Mouse (Mus musculus) embryo, embryonic 11 days (tissue): ENCODE results near the gene Phlda3.

Experiments
- DNase-seq: peaks from one replicate; pipeline ENCODE4 v3.0.0-alpha.2; 2015

The Phlda3 gene

DNA sequence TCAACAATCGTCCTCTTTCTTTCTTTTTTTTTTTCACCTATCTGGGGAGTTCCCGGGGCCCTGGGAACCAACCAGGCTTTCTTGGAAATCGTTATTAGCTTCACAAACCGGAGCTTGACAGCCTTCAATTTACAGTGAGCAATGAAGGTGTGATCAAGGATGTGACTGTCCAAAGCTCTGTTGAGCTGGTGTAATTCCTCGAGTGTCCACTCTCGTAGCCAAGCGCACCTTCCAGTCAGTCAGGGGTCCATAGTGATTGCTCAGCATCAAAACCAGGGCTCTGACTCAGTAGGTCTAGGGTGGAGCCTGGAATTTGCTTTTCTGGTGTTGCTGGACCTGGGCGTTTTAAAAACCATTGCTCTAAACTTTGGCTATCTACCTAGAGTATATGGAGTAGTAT, 5.7 kb upstream of the Phlda3 start:
- DNase-seq = peak; percentile 18

DNA sequence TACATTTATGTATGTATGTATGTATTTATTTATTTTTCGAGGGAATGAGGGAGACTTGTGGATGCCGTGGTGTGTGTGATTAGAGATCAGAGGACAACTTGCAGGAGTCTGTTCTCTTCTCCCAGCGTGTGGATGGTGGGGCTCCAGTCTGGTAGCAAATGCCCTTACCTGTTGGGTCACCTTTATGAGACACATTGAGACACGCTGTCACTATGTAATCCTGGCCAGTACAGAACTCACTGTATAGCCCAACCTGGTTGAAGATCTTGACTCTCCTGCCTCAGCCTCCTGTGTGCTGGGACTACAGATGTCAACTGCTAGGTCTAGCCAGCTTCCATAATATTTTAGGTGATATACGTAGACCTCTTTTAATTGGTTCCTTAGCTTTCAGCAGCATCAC, 4.2 kb upstream of the Phlda3 start:
- no peak for DNase-seq

DNA sequence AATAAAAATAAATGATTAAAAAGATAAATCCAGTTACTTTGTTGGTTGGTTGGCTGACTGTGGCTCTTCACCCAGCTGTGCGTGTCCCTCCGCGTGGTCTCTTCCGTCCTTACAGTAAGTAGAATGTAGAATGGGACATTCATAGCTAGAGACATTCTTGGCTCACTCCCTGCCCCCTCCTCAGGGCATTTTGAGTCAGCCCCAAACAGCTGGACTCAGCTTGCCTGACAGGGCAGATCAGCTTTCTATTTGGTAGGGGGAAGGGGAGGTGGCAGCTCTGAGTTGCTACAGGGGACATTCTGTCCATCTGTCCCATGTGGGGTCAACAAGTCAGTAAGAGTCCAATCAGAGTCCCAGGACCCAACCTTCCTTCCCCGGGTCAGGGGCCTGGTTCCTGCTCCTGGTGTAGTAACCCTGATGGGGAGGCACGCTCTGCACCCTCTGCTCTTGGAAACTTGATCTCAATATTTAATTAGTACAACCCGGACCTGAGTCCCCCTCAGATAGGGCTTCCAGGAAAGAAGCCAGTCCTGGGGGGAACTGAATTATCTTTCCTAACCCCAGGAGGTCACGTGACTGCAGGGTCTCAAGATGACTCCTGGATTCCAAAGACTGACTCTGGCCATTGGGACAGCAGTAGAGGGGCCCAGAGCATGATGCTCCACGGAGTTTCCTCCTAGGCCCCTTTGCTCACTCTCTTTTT, 2.3 kb upstream of the Phlda3 start:
- DNase-seq = peak; percentile 34

DNA sequence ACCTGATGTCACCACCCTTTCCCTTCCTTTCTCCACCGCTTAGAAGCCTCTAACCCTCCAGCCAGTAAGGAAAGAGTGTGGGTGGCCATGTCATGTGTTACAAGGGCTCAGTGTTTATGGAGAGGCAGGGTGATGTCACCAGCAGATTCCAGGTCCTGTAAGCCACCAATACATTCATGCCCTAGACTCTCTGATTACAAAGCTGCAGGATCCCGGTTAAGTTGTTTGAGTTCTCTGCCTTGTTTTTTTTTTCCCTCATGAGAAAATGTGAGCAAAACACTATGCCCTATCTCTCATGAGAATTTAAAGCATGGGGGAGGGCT, 1.8 kb upstream of the Phlda3 start:
- DNase-seq = no peak

DNA sequence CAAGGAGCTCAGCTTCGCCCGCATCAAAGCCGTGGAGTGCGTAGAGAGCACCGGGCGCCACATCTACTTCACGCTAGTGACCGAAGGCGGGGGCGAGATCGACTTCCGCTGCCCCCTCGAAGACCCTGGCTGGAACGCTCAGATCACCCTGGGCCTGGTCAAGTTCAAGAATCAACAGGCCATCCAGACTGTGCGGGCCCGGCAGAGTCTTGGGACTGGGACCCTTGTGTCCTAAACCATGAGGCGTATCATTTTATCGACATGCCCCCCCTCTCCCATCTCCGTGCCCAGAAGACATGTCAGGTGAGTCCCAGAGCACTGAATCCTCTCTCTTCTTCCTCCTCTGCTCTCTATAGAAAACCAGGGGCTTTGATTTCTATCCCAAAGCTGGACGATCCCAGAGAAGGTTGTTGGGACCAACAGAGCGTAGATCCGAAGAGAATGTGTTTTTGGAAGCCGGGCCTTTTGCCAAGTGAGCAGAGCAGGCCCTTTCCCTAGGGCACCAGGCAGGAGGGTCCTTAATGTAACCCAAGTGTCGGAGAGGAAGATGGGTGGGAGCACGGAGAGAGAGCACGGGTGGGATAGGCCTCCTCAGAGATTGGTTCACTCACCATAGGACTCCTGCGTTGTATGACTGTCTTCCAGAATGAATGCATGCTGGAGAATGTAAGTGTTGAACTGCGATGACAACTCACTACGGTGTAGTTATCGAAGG, 830 bp downstream of the Phlda3 start:
- no peak for DNase-seq

DNA sequence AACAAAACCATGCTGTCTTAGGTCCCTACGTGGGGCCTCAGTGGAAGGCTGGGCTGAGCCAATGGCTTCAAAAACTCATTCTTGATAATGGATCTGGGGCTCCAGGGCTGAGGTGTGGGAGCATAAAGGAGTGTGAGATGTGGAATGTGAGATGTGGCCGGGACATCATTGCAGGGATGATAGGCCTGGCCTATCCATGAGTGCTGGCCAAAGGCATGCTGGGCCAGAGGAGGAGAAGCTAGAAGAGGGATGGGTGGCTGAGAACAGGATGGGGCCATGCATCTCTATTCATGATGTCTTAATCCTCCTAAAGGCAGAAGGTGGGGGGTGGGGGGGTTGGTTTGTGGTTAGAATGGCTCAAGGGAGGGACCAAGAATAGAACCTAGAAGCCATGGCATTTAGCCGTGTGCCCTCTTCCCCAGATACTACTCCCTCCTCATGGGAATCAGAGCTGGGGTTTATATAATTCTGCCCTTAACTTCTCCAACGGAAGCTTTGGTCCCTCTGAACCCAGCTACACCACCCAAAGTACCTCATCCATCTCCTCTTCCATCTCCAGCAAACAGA, 1.5 kb downstream of the Phlda3 start:
- no peak for DNase-seq

DNA sequence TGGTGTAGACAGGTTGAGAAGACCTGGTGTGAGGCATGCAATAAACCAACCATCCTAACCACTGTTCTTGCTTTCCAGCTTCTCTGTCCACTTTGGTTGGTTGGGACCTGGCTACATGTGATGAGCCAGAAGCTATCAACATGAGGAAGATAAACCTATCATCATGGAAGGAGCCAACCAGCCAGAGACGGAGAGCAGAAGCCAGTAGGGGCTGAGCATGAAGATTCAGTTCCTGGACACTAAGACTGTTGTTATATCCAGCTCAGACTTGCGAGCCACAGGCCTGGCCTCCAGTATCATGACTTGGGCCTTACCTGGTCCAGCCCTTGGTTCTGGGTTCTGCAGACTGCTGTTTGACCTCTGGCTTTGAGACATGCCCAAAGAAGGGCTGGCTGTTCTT, 2.5 kb downstream of the Phlda3 start:
- no peak for DNase-seq

DNA sequence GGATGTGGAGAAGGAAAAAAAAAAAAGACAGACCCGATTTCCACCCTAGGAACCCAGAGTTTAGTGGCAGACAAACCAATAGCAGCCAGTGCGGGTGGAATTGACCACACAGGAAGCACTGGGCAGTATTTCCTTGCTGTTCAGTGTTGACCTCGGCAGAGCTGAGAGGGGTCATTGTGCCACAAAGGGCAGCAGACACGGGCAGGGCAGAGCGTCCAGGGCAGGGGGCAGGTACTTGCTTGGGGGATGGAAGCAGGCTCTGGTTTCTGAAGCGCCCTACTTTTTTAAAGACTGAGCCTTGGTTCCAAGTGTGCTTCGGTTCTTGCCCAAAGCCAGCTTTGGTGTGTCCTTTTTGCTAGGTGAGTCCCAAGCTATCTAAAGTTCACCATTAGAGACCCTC, 4.3 kb downstream of the Phlda3 start:
- DNase-seq = no peak

DNA sequence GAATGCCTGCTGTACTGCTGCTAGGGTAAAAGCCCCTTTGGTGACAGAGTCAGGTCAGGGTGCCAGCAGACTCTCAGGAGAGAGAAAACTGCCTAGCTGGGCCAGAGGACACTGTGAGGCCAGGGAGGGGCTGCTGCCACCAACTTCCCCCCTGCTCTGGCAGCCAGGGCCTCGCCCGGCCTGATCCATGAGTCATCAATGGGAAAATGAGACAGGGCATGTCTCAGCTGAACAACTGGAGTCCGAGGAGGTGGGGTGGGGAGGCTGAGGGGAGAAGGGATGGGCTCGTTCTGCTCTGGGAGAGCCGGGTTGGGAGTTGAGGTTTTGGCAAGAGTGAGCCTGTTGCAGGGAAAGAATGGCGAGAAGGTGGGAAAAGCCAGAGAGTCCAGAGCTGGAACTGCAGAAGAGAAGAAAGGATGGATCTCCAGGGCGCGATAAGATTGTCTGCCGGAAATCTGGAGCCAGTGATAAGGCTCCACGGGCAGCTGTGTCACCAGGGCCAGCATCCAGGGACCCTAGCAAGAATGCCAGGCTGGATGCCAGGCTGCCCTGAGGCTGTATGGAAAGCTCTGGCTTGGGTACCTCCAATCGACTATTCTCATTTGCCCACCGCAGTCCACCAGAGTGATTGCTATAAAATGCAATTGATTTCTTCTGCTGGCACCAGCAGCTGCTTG, 5.1 kb downstream of the Phlda3 start:
- no peak for DNase-seq

DNA sequence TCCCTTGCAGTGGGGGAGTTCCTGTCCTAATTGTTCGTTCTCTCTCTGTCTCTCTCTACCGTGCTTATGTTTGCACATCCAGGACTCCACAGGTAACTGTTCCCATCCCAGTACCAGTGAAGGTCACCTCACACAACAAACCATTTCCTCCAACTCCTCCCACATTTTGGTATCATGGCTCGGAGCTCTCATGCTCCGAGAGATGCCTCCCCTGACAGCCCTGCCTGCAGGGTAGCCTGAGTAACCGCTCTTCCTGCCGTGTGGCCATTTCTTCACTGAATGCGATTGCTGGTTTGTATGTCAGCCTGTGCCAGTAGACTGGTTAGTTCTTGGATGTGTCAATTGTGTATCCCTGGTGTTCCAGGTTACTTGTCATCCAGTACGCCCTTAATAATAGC, 5.7 kb downstream of the Phlda3 start:
- DNase-seq = no peak

DNA sequence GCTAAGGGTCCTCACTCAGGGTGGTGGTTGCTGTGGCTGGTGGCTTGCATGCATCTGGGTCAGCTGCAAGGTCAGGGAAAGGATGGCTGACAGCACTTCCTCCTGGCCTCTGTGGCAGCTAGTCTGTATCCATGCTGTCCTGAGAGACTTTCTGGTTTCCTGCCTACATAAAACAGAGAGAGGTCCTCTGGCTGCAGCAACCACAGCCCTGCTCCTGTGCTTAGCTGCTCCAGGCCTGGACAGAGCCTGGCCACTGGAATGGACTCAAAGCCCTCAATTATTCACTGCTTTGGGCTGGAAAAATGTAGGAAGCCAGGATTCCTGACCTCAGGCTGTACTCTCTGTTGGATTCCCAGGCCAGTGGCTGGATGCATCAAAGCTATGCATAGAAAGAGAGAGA, 10.7 kb downstream of the Phlda3 start:
- DNase-seq = no peak

DNA sequence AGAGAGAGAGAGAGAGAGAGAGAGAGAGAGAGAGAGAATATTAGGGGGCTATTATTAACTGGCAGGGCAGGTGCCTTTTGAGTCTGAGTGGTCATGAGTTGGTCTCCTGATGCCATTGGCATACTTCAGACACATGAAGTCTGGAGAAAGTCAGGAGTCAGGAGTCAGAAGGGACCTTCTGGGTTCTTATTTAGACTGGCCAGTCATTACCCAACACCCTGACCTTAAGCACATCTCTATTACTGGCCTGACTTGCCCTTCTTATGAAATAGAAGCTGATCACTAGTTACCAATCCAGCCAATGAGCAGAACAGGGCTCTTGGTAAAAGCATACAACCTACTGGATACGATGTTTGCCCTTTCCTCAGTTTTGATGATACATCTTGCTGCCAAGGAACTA, 11.1 kb downstream of the Phlda3 start:
- no peak for DNase-seq

DNA sequence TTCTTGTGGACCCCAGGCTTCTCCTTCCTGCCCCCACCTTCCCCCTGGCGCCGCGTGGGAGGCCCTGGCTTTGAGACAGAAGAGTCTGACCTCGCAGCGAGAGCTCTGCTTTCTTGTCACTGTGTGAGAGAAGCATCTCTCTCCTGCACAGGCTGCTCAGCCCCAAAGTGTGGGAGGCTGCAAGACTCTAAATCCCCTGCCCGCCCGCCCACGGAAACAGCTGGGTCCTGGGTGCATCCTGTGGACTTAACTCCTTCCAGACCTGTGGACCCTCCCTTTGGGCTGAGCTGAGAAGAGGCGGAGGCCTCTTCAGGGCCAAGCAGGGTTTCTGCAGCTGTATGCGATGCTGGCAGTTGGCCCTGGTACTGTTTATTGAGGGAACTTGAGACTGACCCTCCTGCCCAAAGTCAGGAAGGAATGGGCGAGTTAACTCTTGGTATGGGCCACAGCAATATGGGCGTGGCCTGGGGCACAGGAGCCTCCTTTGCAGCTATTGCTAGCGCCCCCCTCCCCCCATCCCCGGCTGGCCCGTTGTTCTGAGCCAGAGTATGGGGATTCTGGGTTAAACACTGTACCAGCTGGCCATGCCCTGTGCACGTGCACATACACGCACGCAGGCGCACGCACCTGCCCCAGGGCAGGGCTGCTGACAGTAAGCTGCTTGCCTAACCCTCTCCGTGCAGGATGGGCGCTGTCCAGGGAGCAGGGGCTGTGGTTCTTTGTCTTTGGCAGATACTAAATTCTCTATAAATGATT, 13.0 kb downstream of the Phlda3 start, which contains the start of gene Tnni1:
TSS of gene Tnni1 (plus strand) at position 655 of the 756 bp plus-strand sequence.
- DNase-seq = peak; percentile 47

DNA sequence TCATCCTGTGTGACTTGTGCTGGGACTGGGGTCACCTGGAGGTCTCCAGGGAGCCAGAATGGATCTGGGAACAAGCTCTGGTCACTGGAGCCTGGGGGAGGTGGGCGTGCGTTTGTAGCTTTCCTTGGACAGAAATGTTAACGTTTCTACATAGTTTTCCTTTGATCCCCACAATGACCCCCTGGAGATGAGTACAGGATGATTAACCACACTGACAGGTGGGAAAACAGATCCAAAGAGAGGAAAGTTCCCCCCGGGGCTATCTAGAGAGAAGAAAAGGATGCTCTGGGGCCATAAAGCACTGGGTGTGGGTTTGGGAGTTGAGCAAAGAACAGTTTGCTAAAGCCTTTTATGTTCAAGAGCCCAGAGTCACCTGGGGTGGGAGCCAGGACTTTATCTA, 14.7 kb downstream of the Phlda3 start:
- no peak for DNase-seq

DNA sequence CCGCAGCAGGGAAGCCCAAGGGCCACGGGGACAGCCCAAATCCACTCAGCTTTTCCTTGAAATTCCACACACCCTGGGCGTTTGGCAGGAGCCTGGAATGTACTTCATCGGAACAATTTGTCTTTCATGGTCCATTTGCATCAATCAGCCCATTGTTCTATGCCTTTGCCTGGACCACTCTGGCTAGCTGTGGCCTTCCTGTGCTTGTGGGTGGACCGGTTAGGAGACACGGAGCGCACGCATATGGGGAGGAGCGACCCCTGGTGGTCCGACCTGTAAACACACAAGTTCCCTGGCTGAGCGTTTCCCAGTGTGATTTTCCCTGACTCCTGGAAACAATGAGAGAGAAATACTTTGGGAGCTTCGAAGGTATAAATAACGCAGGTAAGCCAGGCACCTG, 15.3 kb downstream of the Phlda3 start:
- peak; percentile 88 for DNase-seq

DNA sequence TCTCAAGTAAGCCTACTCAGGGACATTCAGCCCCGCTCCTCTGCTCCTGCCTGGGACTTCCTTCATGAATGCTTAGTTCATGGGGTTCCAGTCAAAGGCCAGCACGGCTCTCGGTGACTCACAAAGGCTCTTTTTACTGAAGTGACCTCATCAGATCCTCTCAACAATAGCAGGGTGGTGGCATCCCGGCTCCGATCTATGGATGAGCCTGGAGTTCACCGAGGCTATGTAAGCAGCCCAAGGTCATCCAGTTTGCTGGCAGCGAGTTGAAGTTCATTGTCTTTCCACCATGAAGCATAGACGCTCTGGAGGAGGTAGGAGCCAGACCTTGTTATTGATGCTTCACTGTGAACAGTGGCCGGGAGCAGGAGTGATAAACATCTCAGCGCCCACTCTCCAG, 16.9 kb downstream of the Phlda3 start:
- no peak for DNase-seq

DNA sequence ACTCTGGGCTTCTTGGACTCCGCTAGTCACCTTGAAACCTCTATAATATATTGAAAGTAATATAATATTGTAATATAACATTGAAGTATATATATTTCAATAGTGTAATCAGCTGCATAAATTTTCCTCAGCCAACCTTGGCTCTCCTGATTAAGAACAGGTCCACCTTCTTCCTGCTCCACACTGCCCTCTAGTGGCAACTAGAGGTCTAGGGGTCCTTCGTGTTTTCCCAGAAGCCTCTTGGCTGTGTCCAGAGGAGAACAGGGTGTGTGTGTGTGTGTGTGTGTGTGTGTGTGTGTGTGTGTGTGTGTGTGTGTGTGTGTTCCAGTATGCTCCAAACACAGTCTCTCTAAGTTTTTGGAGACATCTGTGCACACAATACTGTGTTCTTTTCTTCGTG, 21.9 kb downstream of the Phlda3 start:
- DNase-seq = peak; percentile 83

DNA sequence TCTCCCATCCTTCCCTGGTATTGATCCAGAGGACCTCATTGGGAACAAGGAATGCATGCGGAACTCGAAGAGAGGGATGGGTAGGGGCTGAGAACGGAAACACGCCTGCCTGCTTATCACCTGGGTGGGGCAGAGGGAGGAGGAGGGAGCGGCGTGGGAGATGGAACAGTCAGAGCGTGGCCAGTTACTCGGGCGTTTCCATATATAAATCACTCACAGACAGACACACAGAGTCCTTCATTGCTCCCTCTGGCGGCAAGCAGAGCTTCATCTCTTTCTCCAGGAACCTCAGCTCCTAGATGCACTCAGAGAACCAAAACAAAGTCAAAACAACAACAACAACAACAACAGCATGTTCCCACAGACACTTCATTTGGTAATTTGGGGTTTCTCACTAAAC, 22.8 kb downstream of the Phlda3 start:
- DNase-seq = no peak

DNA sequence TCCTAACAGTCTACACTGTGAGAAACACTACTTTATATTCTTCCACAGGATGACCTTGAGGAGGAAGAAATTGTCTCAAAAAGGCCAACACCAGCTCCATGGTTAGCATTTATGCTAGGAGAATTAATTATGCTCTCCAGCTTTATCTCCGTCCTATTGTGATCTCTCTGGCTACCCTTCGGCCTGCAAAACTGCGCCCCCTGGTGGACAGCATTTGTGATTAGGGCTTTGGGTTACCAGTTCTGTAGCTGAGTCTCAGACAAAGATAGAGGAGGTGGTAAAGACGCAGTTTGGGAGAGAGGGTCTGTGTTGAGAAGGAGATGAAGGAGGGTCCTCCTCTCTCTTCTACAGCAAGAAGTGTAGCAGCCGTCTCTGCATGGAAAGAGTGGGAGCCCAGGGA, 23.9 kb downstream of the Phlda3 start:
- DNase-seq = peak; percentile 80

DNA sequence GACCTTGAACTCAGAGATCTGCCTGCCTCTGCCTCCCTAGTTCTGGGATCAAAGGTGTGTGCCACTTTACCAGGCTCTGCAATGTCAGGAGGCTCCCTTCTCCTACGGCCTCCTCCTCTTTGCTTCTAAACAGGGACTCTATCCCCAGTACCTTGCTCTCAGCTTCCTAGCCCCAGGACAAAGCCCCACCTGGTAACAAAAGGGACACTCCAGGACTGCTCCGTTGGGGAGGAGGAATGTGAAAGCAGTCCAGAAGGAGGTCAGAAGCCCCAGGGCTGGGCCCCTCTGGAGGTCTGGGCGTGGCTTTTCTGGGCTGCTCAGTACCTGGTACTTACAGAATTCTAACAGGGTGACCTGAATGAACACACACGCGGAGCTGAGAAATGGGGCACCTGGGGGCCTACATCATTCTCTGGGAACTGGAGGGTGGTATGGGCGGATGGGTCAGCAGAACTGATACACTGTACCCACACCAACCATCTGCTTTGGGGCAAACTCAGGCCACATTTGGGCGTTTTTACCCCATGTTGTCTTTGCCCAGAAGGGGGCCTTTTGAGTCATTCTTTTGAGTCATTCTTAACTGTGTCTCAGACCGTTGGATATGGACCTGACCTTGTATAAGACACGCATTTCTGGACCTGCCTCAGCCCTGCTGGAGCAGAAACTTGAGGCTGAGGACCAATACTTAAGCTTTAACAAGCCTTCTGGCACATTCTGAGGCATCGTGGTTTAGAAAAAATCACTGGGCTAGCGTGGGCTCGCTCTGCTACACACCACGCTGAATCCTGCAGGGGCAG, 26.4 kb downstream of the Phlda3 start:
- DNase-seq = no peak

DNA sequence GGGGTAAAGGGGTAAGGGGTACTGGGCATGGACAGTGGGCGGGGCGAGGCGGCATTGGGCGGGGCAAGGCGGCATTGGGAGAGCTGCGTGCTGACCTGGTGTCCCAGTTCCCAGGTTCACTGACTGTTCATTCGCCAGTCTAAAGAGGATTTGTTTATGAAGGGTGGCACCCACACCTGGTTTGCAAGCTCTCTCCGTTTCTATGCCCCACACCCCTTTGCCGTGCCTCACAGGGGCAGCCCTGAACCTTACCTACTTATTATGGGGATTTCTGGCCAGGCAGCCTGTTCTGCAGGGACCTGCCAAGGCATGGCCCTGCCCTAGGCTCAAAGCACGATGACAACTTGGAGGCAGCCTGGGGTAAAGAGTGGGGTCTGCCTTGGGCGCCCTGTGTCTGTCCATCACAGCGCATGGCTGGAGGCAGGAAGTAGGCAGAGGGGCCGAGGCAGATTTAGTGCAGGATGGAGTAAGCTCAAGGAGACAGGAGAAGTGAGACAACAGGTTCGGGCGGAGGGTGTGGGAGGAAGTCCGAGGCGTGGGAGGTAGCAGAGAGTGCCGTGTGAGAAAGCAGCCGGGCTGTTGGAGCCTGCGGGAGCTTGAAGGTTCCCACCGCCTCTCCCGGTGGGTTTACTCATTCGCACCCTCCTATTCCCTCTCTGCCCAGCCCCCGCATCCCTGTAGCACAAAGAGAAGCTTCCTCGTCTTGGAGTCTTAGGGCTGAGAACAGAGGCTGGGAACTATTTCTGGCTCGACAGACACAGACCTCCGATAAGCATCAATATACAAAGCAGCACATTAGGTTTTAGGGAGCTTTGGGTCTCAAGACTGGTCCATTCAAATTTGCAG, 27.7 kb downstream of the Phlda3 start:
- DNase-seq = peak; percentile 52
